Mouse (Mus musculus) lung, adult 2 months (tissue): Measurements from ENCODE around the gene Hnrnpdl. TPM values are rescaled to one million over a fixed set of nuclear protein-coding genes. Genes with fewer than 3 reads are reported as not detected.

Source experiments
- DNase-seq: peaks from one replicate; pipeline ENCODE4 v3.0.0; 2022
- H3K4me1 ChIP-seq: fragments of 200-500 bp; 2 replicates; pipeline ENCODE4 v1.6.1; 2011; ENCODE audit warnings: low read length; ENCODE audit not compliant: control insufficient read depth, insufficient read depth
- H3K4me3 ChIP-seq: fragments of 200-500 bp; replicated peaks from 2 replicates; pipeline ENCODE3; 2011; ENCODE audit warnings: low read depth, mild to moderate bottlenecking, control low read depth, low read length; ENCODE audit errors: extremely low read depth
- CTCF ChIP-seq: fragments of 200-500 bp; IDR thresholded peaks from 2 replicates; pipeline ENCODE4 v1.5.1; 2011; ENCODE audit warnings: mild to moderate bottlenecking, low read length, control low read depth; ENCODE audit not compliant: insufficient read depth
- POLR2A ChIP-seq: fragments of 200-500 bp; IDR thresholded peaks from 2 replicates; pipeline ENCODE4 v1.6.1; 2011; ENCODE audit warnings: low read depth, mild to moderate bottlenecking, control low read depth, low read length, borderline replicate concordance; ENCODE audit errors: extremely low read depth
- WGBS: fragments of 180-500 bp; shearing (Covaris S2); methylation state at CpG from one replicate; pipeline ENCODE4 v1.1.7; 2018; 5-methylcytosine and 5-hydroxymethylcytosine counted together
- polyA plus RNA-seq: library from polyadenylated mRNA; depleted of rRNA; stranded (reverse); fragments of >200 nt; gene quantifications from 2 replicates; pipeline ENCODE4 v1.2.3, GENCODE M21; 2012

Hnrnpdl gene
- polyA plus RNA-seq, 1 experiment, result 74.0 TPM

DNA sequence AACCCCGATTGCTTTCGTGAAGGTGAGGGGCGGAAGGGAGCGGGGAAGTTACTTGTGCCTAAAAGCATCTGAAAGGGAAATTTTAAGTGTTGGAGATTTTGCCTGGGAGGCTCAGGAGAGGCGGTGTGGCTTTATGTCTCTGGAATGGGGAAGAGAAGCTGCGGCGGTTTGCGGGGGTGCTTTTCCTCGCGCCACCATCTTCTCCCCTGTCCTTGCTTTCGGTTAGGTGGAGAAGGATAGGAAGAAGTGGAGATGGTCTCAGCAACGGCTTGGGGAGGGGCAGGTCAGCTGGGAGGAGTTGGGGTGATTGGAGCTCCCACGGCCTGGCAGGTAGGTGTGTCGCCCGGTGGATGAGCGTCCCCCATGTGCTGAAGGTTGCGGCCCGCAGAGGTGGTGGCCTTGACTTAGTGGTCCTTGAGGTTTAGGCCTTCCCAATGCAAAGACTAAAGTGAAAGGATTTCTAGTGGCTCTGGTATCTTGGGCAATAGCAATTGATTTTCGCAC, 869 bp upstream of the Hnrnpdl start:
- no peak for TF ChIP-seq POLR2A
- no peak for TF ChIP-seq CTCF
- H3K4me1 ChIP-seq, result peaks cover 19% of the 10 kb centered on the region
- WGBS, result under 1% methylated on average over 19 of the region's 19 CpGs
- H3K4me3 ChIP-seq, result peak overlapping the region; percentile 94
- peak; percentile 64 for DNase-seq

GRCm38 (mm10) chr5:100038714-100039601, 506 bp downstream of the Hnrnpdl start:
- peaks cover 19% of the 10 kb centered on the region for H3K4me1 ChIP-seq
- TF ChIP-seq POLR2A (peak; percentile 82), CTCF (peak; percentile 47; the same call in 1 of the 2 replicates)
- peak; percentile 96 for DNase-seq
- peak overlapping the region; percentile 94 for H3K4me3 ChIP-seq
- WGBS, result under 1% methylated on average over 98 of the region's 113 CpGs

GRCm38 (mm10) chr5:100037965-100038713, 1.3 kb downstream of the Hnrnpdl start:
- 2% methylated on average over 45 of the region's 45 CpGs for WGBS
- TF ChIP-seq POLR2A (no peak), CTCF (no peak)
- H3K4me3 ChIP-seq, result peak overlapping the region; percentile 93
- peak; percentile 90 for DNase-seq
- H3K4me1 ChIP-seq, result peaks cover 19% of the 10 kb centered on the region

DNA sequence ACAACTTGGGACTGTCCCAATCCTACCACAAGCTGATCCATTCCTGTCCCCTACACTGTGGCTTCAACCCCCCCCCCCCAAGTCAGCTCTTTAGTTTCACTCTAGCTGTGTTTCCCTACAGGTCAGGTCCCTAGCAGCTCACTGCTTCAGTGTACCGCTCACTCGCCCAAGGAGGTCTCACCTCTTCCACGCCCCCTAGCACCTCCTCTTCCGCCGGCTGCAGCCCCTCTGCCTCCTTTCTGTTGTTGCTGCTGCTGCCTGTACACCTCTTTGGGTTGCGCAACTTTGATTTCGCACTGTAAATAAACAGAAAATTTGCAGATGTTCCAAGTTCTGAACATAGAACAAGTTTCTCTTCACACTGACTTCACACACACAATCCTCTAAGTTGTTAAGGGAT, 2.8 kb downstream of the Hnrnpdl start:
- H3K4me1 ChIP-seq, result peaks cover 19% of the 10 kb centered on the region
- peak overlapping the region; percentile 39 for H3K4me3 ChIP-seq
- 6% methylated on average over 7 of the region's 7 CpGs for WGBS
- no peak for DNase-seq
- no peak for TF ChIP-seq CTCF
- TF ChIP-seq POLR2A, result no peak

- no peak for TF ChIP-seq POLR2A
- peak; percentile 26; the same call in 1 of the 2 replicates for TF ChIP-seq CTCF
- WGBS, result 25% methylated on average over 7 of the region's 7 CpGs
- DNase-seq, result no peak
- Histone ChIP-seq H3K4me3 (no peak overlapping the region), H3K4me1 (peaks cover 19% of the 10 kb centered on the region)
These were observed 3.5 kb downstream of the Hnrnpdl start for GRCm38 (mm10) chr5:100035950-100036349.

- Histone ChIP-seq H3K4me3 (no peak overlapping the region), H3K4me1 (peaks cover 19% of the 10 kb centered on the region)
- WGBS, result 72% methylated on average over 3 of the region's 3 CpGs
- TF ChIP-seq POLR2A, result no peak
- TF ChIP-seq CTCF, result no peak
- DNase-seq, result no peak
These were observed 6.8 kb downstream of the Hnrnpdl start for GRCm38 (mm10) chr5:100032646-100033045.

DNA sequence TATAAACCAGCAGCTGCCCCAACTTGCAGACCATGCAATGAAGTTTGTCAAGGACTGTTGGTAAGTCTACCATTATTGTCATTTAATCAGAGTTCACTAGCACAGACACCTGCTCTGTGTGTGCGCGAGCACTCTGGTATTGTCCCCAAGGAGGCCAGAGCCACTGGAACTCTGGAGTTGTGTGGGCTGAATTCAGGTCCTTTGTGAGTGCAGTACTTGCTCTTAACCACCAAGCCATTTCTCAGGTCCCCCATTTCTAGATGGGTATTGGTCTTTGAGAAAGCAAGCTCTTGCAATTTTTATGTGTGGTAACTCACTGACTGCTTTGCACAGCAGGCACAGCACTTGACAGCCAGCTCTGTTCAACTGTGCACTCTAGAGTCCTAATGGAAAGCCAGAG, 7.4 kb downstream of the Hnrnpdl start:
- Histone ChIP-seq H3K4me3 (no peak overlapping the region), H3K4me1 (peaks cover 14% of the 10 kb centered on the region)
- no peak for DNase-seq
- 100% methylated on average over 2 of the region's 2 CpGs for WGBS
- no peak for TF ChIP-seq POLR2A

- Histone ChIP-seq H3K4me3 (no peak overlapping the region), H3K4me1 (peaks cover 6% of the 10 kb centered on the region)
- no peak for DNase-seq
- WGBS, result 12% methylated on average over 6 of the region's 6 CpGs
- no peak for TF ChIP-seq CTCF
- no peak for TF ChIP-seq POLR2A
These were observed 9.4 kb downstream of the Hnrnpdl start for GRCm38 (mm10) chr5:100030069-100030468.

DNA sequence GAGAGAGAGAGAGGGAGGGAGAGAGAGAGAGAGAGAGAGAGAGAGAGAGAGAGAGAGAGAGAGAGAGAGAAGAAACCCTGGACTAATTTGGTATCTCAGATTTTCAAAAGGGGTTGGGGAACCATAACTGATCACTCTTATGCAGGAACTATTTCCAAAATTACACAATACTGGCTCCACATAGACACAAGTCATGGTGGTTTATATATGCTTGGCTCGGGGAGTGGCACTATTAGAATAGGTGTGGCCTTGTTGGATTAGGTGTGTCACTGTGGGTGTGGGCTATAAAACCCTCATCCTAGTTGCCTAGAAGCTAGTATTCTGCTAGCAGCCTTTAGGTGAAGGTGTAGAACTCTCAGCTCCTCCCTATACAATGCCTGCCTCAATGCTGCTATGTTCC, 14.6 kb downstream of the Hnrnpdl start:
- WGBS, result 48% methylated on average over 1 of the region's 1 CpGs
- H3K4me3 ChIP-seq, result no peak overlapping the region
- no peak for TF ChIP-seq CTCF
- no peak for TF ChIP-seq POLR2A
- no peak for DNase-seq
- H3K4me1 ChIP-seq, result peaks cover 1% of the 10 kb centered on the region; the same call in 1 of the 2 replicates
